Mouse (Mus musculus) monocyte, adult 2 months (primary cell): ENCODE data around the gene Ttll4.

ENCODE experiments used
- DNase-seq, 2 experiments: peaks; one replicate each; pipeline ENCODE4 v3.0.0; 2022; ENCODE audit warnings: low spot score in 2 of 2, low read depth in 1 of 2

Gene Ttll4

GRCm38 (mm10) chr1:74750683-74751082 lies 89.1 kb downstream of the Ttll4 start:
- no peak for DNase-seq

GRCm38 (mm10) chr1:74752150-74752549 lies 90.6 kb downstream of the Ttll4 start:
- DNase-seq: no peak

GRCm38 (mm10) chr1:74752833-74753232 lies 91.3 kb downstream of the Ttll4 start:
- DNase-seq: no peak
